Mouse (Mus musculus) ES-E14 (cell line): ENCODE results near the gene Ccndbp1.

ENCODE experiments used
- CHD2 ChIP-seq: IDR thresholded peaks from 2 replicates; pipeline ENCODE4 v1.6.1; 2014; ENCODE audit warnings: mild to moderate bottlenecking, low read depth, low read length, inconsistent platforms
- HCFC1 ChIP-seq: IDR thresholded peaks from 2 replicates; pipeline ENCODE4 v1.6.1; 2012; ENCODE audit warnings: low read length, inconsistent platforms, borderline replicate concordance; ENCODE audit not compliant: insufficient read depth
- MAFK ChIP-seq: IDR thresholded peaks from 2 replicates; pipeline ENCODE4 v1.6.1; 2014; ENCODE audit warnings: mild to moderate bottlenecking, low read depth, low read length, inconsistent platforms; ENCODE audit not compliant: insufficient read depth
- ZC3H11A ChIP-seq: IDR thresholded peaks from 2 replicates; pipeline ENCODE4 v1.6.1; 2012; ENCODE audit warnings: low read depth, mild to moderate bottlenecking, inconsistent platforms, low read length, borderline replicate concordance
- ZNF384 ChIP-seq: IDR thresholded peaks from 2 replicates; pipeline ENCODE4 v1.6.1; 2012; ENCODE audit warnings: low read depth, low read length, inconsistent platforms

- TF ChIP-seq ZC3H11A (no peak), CHD2 (no peak), HCFC1 (no peak), ZNF384 (no peak), MAFK (no peak)
These were observed 4.0 kb upstream of the Ccndbp1 start for GRCm38 (mm10) chr2:121004018-121004811.
